Mouse (Mus musculus): Measurements from ENCODE around the gene H2al2a. TPM values are rescaled to one million over a fixed set of nuclear protein-coding genes. Genes with fewer than 3 reads are reported as not detected.

H2al2a gene
- total RNA-seq (2023), result not detected in 2 replicates

DNA sequence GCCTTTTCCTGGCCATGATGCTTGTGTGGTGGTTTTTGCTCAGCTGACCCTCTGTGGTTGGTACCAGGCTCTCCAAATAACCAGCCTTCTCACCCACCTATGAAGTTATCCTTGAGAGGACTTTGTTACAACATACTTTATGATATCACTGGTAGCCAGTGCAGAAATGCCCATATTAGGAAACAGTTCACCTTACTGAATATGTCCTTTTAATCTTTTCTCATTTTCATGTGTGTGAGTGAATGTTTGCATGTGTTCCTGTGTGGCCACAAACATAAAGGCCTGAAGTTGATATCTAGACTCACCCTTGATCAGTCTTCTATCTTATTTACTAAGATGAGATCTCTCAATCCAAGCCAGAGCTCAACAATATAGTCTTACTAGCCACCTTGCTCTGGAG, at the start of gene H2al2a:
H2al2a (minus strand) TSS at position 101 of the 400 bp plus-strand sequence.

DNA sequence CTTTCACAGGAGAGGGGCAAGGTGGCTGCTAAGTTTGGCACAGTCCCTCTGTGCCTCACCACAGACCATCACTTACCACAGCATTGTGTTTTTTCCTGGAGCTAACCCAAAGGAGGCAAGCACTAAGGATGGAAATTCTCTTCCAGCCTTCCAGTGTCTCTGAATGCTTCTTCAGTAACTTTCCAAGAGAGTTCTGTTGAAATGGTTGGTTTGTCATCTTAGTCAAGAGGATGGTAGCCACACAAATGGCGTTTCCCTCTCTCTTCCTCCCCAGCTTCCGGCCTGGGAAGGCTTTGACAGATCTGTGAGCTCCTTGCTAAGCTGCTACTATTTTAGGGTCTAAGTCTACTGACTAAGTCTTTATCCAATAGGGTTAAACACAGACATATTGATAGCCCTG, 40.7 kb upstream of the H2al2a start, which contains the start of gene A930004D18Rik:
A930004D18Rik (minus strand) TSS at position 247 of the 400 bp plus-strand sequence.

Other genes starting within 250 kb of the H2al2a start
- not detected in 2 replicates for gene A930004D18Rik, start 40.8 kb upstream of the H2al2a start, total RNA-seq (2023)
- gene Skida1, start 52.1 kb upstream of the H2al2a start, total RNA-seq (2023), result not detected in 2 replicates
- 68.4 and 112 TPM in 2 replicates for gene Mllt10, start 58.3 kb upstream of the H2al2a start, total RNA-seq (2023)